Mouse (Mus musculus): ENCODE data around the gene Gm5767.

DNA sequence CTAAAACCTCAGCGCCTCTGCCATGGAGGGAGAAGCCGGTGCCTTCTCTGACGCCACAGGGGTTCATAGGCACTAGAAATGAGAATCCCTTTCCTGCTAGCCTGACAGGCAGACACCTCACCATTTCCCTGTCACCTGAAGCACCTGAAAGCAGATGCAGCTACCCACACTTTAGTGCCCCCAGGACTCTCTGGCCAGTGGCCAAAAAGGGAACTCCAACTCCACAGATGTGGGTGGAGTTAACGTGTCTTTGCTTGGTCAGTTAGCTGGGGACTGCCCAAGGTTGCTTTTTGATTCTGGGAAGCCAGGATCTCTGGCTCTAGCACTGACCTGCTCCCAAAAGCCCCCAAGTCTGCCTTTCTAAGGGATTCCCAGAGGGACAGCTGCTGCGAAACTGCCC, 11.1 kb upstream of the Gm5767 start:
- TF ChIP-seq CTCF (IDR thresholded peaks at IDR 0.05 in 2 of 3, conservative IDR thresholded peaks at IDR 0.05 in 1 of 3; ENCODE audit: control insufficient read depth in 1 of 3, insufficient read depth in 1 of 3, low read depth in 2 of 3, low read length in 3 of 3, poor library complexity in 1 of 3, severe bottlenecking in 1 of 3) (no peak), USF1 (IDR thresholded peaks at IDR 0.05; ENCODE audit: low read depth, low read length) (no peak)
